ENCODE assay signal across 17 mouse cellular contexts in genomic region chr5:53539860-53540633, GRCm38 (mm10).
DNase-seq lines count a peak whose midpoint lies in the region; TF ChIP-seq lines count a peak whose summit lies in the region.
"Had no signal": no experiment of that assay in that cellular context is flagged by ENCODE, and none has a peak within 500 bp of the region (broad histone marks: within the 10 kb centered on the region; RNA-seq: fewer than 3 reads in every experiment).

No protein-coding gene starts in this region.

- WGBS in heart, adult 2 months: 65% methylated on average over 18 of the region's 18 CpGs
- WGBS in bone marrow, adult 2 months: 12% methylated on average over 18 of the region's 18 CpGs
- WGBS in macrophage (ENCODE audit: missing documents): 10% methylated on average over 18 of the region's 18 CpGs

- H3K27me3 ChIP-seq in heart, adult 2 months (ENCODE audit: control insufficient read depth, insufficient read depth, low read length): no peaks in the 10 kb centered on the region
- H3K27me3 ChIP-seq: embryonic facial prominence, embryonic 12.5 days had no signal

- TF ChIP-seq CTCF in heart, adult 2 months (IDR thresholded peaks at IDR 0.05): no peak
- TF ChIP-seq CTCF in bone marrow, adult 2 months (IDR thresholded peaks at IDR 0.05; ENCODE audit: control insufficient read depth, insufficient read depth, low read length): no peak

- no peak for TF ChIP-seq EP300 in heart, adult 2 months (IDR thresholded peaks at IDR 0.05; ENCODE audit: insufficient read depth, low read depth, low read length)

- intact Hi-C loops in heart, adult 2 months (cut with DNase I): no loop called here
- intact Hi-C loops in heart, postnatal 14 days (cut with DNase I): no loop called here
- intact Hi-C loops in left cerebral cortex, postnatal 25 days (cut with DNase I): no loop called here

- H3K79me2 ChIP-seq in heart, adult 2 months (replicated peaks; ENCODE audit: control insufficient read depth, insufficient read depth, low read length): no peaks in the 10 kb centered on the region
- H3K79me2 ChIP-seq in macrophage (ENCODE audit: inconsistent target): no peaks in the 10 kb centered on the region

- peaks cover 1% of the 10 kb centered on the region for H3K4me1 ChIP-seq in heart, adult 2 months (ENCODE audit: control insufficient read depth, insufficient read depth, low read length)
- peaks cover 3% of the 10 kb centered on the region; the same call in 1 of the 2 replicates for H3K4me1 ChIP-seq in bone marrow, adult 2 months (ENCODE audit: control insufficient read depth, insufficient read depth, low read length)
- H3K4me1 ChIP-seq: limb, embryonic 10.5 days had no signal

- no peaks in the 10 kb centered on the region for H3K36me3 ChIP-seq in heart, adult 2 months (ENCODE audit: control insufficient read depth, insufficient read depth, low read length)
- no peaks in the 10 kb centered on the region for H3K36me3 ChIP-seq in macrophage (ENCODE audit: inconsistent target)
- H3K36me3 ChIP-seq: embryonic facial prominence, embryonic 12.5 days; limb, embryonic 10.5 days had no signal

- H3K9ac ChIP-seq in heart, adult 2 months (ENCODE audit: low read depth, low read length): no peak overlapping the region
- H3K9ac ChIP-seq: embryonic facial prominence, embryonic 12.5 days; liver, postnatal 0 days had no signal

- no peak overlapping the region for H3K4me3 ChIP-seq in heart, adult 2 months
- peak overlapping the region; percentile 11 for H3K4me3 ChIP-seq in bone marrow, adult 2 months (replicated peaks; ENCODE audit: control insufficient read depth, low read depth, low read length)
- H3K4me3 ChIP-seq in macrophage (ENCODE audit: inconsistent target): peak overlapping the region; percentile 20
- H3K4me3 ChIP-seq: embryonic facial prominence, embryonic 12.5 days; limb, embryonic 10.5 days had no signal

- no peak for TF ChIP-seq POLR2A in heart, adult 2 months (IDR thresholded peaks at IDR 0.05; ENCODE audit: insufficient read depth, low read depth, low read length)
- no peak for TF ChIP-seq POLR2A in bone marrow, adult 2 months (IDR thresholded peaks at IDR 0.05; ENCODE audit: borderline replicate concordance, control insufficient read depth, low read depth, low read length)

- H3K27ac ChIP-seq in heart, adult 2 months: peak overlapping the region; percentile 36
- H3K27ac ChIP-seq in bone marrow, adult 2 months (ENCODE audit: control insufficient read depth, insufficient read depth, low read depth, low read length, poor library complexity): no peak overlapping the region
- H3K27ac ChIP-seq in macrophage: peak overlapping the region; percentile 100
- H3K27ac ChIP-seq: embryonic facial prominence, embryonic 12.5 days; limb, embryonic 10.5 days had no signal

- peak in 1 of 2 experiments; percentile 37 for DNase-seq in heart, adult 2 months
- DNase-seq in heart, postnatal 14 days: no peak
- peak; percentile 28 for DNase-seq in A20 (ENCODE audit: low read depth, low spot score)
- DNase-seq in adrenal gland, postnatal 25 days: no peak
- DNase-seq in spleen, adult 12 weeks (ENCODE audit: low spot score): no peak
- no peak for DNase-seq in left cerebral cortex, postnatal 25 days (ENCODE audit: low spot score in 2 of 2)
- DNase-seq: cerebellum, adult 9-11 months; gastrocnemius, postnatal 25 days; heart, postnatal 10 days; kidney, postnatal 10 days; liver, postnatal 0 days; midbrain, embryonic 14.5 days; thymus, postnatal 36 days had no signal
